Mouse (Mus musculus) liver, embryonic 14.5 days (tissue): ENCODE data around the gene Tgfb2.

Experiments
- CTCF ChIP-seq: IDR thresholded peaks from 2 replicates; pipeline ENCODE4 v1.5.1; 2016; ENCODE audit warnings: antibody characterized with exemption, low read depth, control low read depth
- EP300 ChIP-seq: IDR thresholded peaks from 2 replicates; pipeline ENCODE4 v1.6.1; 2016; ENCODE audit warnings: antibody characterized with exemption, low read depth

DNA sequence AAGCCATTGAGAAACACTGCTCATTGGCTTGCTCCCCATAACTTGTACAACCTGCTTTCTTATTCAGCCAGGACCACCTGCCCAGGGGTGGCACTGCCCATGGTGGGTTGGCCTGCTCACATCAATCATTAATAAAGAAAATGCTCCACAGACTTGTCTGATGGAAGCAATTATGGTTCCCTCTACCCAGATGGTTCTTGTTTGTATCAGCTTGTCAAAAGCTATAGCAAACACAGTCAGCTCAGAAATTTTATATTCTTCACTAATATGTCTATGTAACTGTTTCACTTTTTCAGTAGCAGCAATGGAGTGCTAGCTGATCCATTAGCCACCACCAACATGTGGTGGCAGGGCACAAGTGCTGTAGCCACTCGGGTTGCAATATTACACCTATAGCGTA, 94.4 kb downstream of the Tgfb2 start:
- TF ChIP-seq EP300: no peak
- TF ChIP-seq CTCF: no peak
